ENCODE assay signal across 13 mouse cellular contexts in genomic region chr10:17919971-17920370, GRCm38 (mm10). TPM values are rescaled to one million over a fixed set of nuclear protein-coding genes. Genes with fewer than 3 reads are reported as not detected.
A peak's percentile ranks its signal among the peaks of the same experiment; 100 is the strongest.
DNase-seq lines count a peak whose midpoint lies in the region; ATAC-seq lines count a peak whose summit lies in the region.
"Had no signal": no experiment of that assay in that cellular context is flagged by ENCODE, and none has a peak within 500 bp of the region (broad histone marks: within the 10 kb centered on the region; RNA-seq: fewer than 3 reads in every experiment).

No protein-coding gene starts in this region.

- ATAC-seq in megakaryocyte, adult 5-6 weeks (ENCODE audit: poor library complexity, severe bottlenecking): peak; percentile 68

- DNase-seq in CD4-positive helper T cell, adult 2 months (ENCODE audit: low read depth, low spot score): peak; percentile 50
- DNase-seq in T-cell, adult 2 months (ENCODE audit: low spot score): peak; percentile 35
- peak; percentile 70 for DNase-seq in thymus, postnatal 0 days (ENCODE audit: low spot score)
- no peak for DNase-seq in lung, postnatal 14 days
- no peak for DNase-seq in layer of hippocampus, postnatal 10 days (ENCODE audit: low spot score in 2 of 2)
- DNase-seq in cerebellum, adult 8-10 months: no peak
- DNase-seq in lung, adult 18-20 months: no peak
- DNase-seq: adrenal gland, postnatal 10 days; cerebellum, postnatal 36 days; gastrocnemius, postnatal 36 days; heart, postnatal 4 days; kidney, postnatal 10 days had no signal

RNA-seq across cellular contexts. Expression of gene Heca, which starts 27.9 kb away (rescaled TPM):
- 25.5 and 30.7 TPM in 2 replicates for total RNA-seq in megakaryocyte, adult 5-6 weeks (2015)
- total RNA-seq in megakaryocyte, adult 5-6 weeks (2017): 46.4 and 63.9 TPM in 2 replicates
- polyA plus RNA-seq in thymus, postnatal 0 days (2015; fragmentation: Nextera tagmentation; extraction: Ambion mirVana): 5.5 and 6.7 TPM in 2 replicates
- total RNA-seq in layer of hippocampus, postnatal 10 days (2021): 10 to 100 TPM; 36.5 to 39.8 TPM

Comparison
In these comparisons a context has a peak if more than half of its experiments do, and no peak if none do; other contexts are left out.
1. DNase-seq: peak in CD4-positive helper T cell, adult 2 months (single experiment), T-cell, adult 2 months (single experiment) and thymus, postnatal 0 days (single experiment); none in lung, postnatal 14 days (single experiment), layer of hippocampus, postnatal 10 days (0 of 2), cerebellum, adult 8-10 months (single experiment) and lung, adult 18-20 months (0 of 2).